Mouse (Mus musculus) G1E (cell line): Measurements from ENCODE around the gene Man2b2.

Experiments
- CTCF ChIP-seq: IDR thresholded peaks from 2 replicates; pipeline ENCODE4 v1.5.1; 2012; ENCODE audit warnings: low read depth, low read length, inconsistent platforms, mixed read lengths
- GATA1 ChIP-seq: IDR thresholded peaks from 2 replicates; pipeline ENCODE4 v1.6.1; 2012; ENCODE audit warnings: borderline replicate concordance, low read length, inconsistent platforms, mixed read lengths
- GATA2 ChIP-seq: IDR thresholded peaks from 2 replicates; pipeline ENCODE4 v1.6.1; 2012; ENCODE audit warnings: low read depth, low read length, inconsistent platforms, borderline replicate concordance
- POLR2AphosphoS5 ChIP-seq: IDR thresholded peaks from 2 replicates; pipeline ENCODE4 v1.6.1; 2012; ENCODE audit warnings: low read depth, low read length, inconsistent platforms; ENCODE audit not compliant: insufficient replicate concordance
- TAL1 ChIP-seq: conservative IDR thresholded peaks from 2 replicates; pipeline ENCODE4 v1.6.1; 2012; ENCODE audit warnings: low read depth, low read length, inconsistent platforms, mixed read lengths

- TF ChIP-seq CTCF, result peak; percentile 74
- no peak for TF ChIP-seq GATA1
- TF ChIP-seq GATA2, result no peak
- no peak for TF ChIP-seq POLR2AphosphoS5
- TF ChIP-seq TAL1, result no peak
Observed at GRCm38 (mm10) chr5:36835933-36836332, 5.5 kb upstream of the Man2b2 start.
